Mouse (Mus musculus): Measurements from ENCODE around the gene Agap1. TPM values are rescaled to one million over a fixed set of nuclear protein-coding genes. Genes with fewer than 3 reads are reported as not detected.

Gene Agap1
- total and polyA plus RNA-seq, 2 experiments from 2014 or later = 45.9 to 175 TPM

DNA sequence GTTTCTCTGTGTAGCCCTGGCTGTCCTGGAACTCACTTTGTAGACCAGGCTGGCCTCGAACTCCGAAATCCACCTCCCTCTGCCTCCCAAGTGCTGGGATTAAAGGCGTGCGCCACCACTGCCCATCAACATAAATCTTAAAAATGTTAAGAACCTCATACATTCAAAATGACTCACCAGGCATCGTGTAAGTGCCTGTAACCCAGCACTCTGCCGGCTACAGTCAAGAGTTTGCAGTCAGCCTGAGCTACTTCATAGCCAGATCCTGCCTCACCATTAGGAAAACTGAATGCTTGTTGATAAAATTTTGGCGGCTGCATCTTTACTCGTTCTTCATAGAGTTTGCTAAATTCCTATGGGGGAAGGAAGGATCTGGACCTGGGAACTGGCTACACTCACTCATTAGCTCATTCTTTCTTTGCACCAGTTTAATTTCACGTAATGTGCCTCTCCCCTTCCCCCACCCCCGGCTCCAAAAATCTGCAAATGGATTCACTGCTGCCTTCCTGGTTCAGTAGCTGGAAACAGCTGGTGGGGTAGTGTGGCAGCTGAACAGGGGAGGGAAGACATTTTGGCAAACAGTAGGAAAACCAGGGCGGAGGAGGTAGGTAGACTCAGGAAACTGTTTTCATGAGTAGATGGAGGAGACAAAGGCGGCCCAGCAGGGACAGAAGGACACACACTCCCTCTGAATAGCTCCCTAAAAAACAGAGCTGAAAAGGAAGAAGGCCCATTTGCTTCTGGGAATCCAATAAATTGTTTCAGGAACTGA, 415.7 kb downstream of the Agap1 start:
- 49% methylated on average over 12 of the region's 12 CpGs for WGBS
- H3K4me1 ChIP-seq (ENCODE audit: insufficient read depth, low read length) = no peaks in the 10 kb centered on the region
- H3K4me2 ChIP-seq (ENCODE audit: low read depth, low read length, poor library complexity, severe bottlenecking) = no peak overlapping the region
- no peak for ATAC-seq (ENCODE audit: low FRiP score)
- no peak for DNase-seq (ENCODE audit: low spot score)
- H3K9ac ChIP-seq (replicated peaks; ENCODE audit: low read length, poor library complexity, severe bottlenecking) = no peak overlapping the region
- no peaks in the 10 kb centered on the region for H3K9me3 ChIP-seq (ENCODE audit: low read length)
- H3K36me3 ChIP-seq (ENCODE audit: insufficient read depth, low read length) = no peaks in the 10 kb centered on the region
- H3K4me3 ChIP-seq (ENCODE audit: low read depth, low read length) = no peak overlapping the region
- TF ChIP-seq CTCF (IDR thresholded peaks at IDR 0.05) = no peak
- no peak overlapping the region for H3K27ac ChIP-seq (ENCODE audit: low read depth, low read length)
- H3K27me3 ChIP-seq (ENCODE audit: insufficient read depth, low read length) = no peaks in the 10 kb centered on the region

DNA sequence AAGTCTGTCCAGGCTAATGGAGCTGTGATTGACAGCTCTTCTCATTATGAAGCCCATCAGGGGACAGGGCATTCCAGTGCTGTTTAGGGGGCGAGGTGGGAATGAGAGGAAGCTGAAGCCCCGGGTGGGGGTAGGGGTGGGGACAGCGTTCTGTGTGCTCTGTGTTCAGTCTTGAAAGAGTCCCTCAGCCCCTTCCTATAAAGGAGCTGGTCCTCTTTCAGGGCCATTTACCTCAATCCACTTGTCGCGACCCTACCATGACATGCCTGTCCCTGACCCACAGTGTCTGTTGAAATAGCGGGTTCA, 416.3 kb downstream of the Agap1 start:
- WGBS = 43% methylated on average over 6 of the region's 6 CpGs
- Histone ChIP-seq H3K4me2 (ENCODE audit: low read depth, low read length, poor library complexity, severe bottlenecking) (no peak overlapping the region), H3K27me3 (ENCODE audit: insufficient read depth, low read length) (no peaks in the 10 kb centered on the region), H3K36me3 (ENCODE audit: insufficient read depth, low read length) (no peaks in the 10 kb centered on the region), H3K4me3 (ENCODE audit: low read depth, low read length) (no peak overlapping the region), H3K4me1 (ENCODE audit: insufficient read depth, low read length) (no peaks in the 10 kb centered on the region), H3K9me3 (ENCODE audit: low read length) (no peaks in the 10 kb centered on the region), H3K9ac (replicated peaks; ENCODE audit: low read length, poor library complexity, severe bottlenecking) (no peak overlapping the region), H3K27ac (ENCODE audit: low read depth, low read length) (no peak overlapping the region)
- DNase-seq (ENCODE audit: low spot score) = no peak
- no peak for TF ChIP-seq CTCF (IDR thresholded peaks at IDR 0.05)
- no peak for ATAC-seq (ENCODE audit: low FRiP score)

DNA sequence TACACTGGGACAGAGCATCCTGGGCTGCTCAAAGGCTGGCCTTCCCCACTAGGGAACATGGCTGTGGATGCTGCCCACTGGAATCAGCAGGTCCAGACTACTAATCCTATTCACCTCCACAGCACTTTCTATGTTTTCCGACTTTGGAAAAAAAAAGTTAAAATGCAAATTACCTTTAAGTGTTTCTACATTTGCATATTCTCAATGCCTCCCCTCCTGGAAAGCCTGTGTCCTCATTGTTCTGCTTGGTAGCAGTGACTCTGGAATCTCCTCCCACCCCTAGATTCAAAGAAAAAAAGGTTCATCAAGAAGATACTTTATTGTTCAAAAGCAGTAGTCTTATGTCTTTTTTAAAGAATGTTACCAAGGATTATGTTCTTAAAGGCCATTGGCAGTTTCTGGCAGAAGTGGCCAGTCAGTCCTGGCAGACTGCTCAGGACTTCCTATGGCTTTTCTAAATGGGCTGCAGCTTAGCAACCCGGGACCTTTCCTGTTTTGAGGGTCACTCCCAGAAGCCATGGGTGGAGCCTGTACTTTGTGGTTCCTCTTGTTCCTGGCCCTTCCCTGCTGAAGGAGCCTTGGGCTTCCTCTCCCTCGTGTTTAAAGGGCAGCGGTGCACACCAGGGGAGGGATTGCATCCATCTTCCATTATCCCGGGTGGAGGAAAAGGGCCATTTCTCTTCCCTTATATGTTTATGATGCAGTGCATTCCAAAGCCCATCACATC, 421.9 kb downstream of the Agap1 start:
- H3K9ac ChIP-seq (replicated peaks; ENCODE audit: low read length, poor library complexity, severe bottlenecking) = no peak overlapping the region
- WGBS = 7% methylated on average over 5 of the region's 5 CpGs

DNA sequence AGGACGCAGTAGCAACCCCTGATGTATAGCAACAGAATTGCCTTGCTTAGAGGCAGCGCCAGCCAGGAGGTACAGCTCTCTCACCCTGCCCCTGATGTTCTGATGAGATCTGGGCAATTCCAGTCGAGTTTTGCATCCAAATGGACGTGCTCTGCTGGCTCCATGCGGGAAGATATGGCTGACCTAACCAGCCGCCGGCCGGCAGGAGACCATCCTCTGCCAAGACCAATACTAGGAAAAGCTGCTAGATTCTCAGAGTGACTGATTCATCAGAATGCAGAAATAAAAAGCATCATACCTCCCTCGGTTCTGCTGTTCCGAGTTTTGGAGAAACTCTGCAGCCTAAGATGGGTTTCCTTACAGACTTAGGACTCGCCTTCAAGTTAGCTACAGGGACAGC, 423.9 kb downstream of the Agap1 start:
- 65% methylated on average over 11 of the region's 11 CpGs for whole genome bisulfite sequencing
- Histone ChIP-seq H3K27me3 (ENCODE audit: insufficient read depth, low read length) (no peaks in the 10 kb centered on the region), H3K4me2 (ENCODE audit: low read depth, low read length, poor library complexity, severe bottlenecking) (no peak overlapping the region), H3K4me3 (ENCODE audit: low read depth, low read length) (no peak overlapping the region), H3K9me3 (ENCODE audit: low read length) (no peaks in the 10 kb centered on the region), H3K9ac (replicated peaks; ENCODE audit: low read length, poor library complexity, severe bottlenecking) (no peak overlapping the region), H3K36me3 (ENCODE audit: insufficient read depth, low read length) (peaks cover 4% of the 10 kb centered on the region; the same call in 1 of the 2 replicates), H3K27ac (ENCODE audit: low read depth, low read length) (no peak overlapping the region), H3K4me1 (ENCODE audit: insufficient read depth, low read length) (peaks cover 4% of the 10 kb centered on the region)
- DNase-seq (ENCODE audit: low spot score) = no peak
- no peak for TF ChIP-seq CTCF (IDR thresholded peaks at IDR 0.05)
- ATAC-seq (ENCODE audit: low FRiP score) = no peak

More for the DNA sequence above, 421.9 kb downstream of the Agap1 start:
- Histone ChIP-seq H3K36me3 (ENCODE audit: insufficient read depth, low read length) (peaks cover 4% of the 10 kb centered on the region; the same call in 1 of the 2 replicates), H3K4me3 (ENCODE audit: low read depth, low read length) (no peak overlapping the region), H3K27ac (ENCODE audit: low read depth, low read length) (no peak overlapping the region), H3K4me1 (ENCODE audit: insufficient read depth, low read length) (peaks cover 4% of the 10 kb centered on the region), H3K27me3 (ENCODE audit: insufficient read depth, low read length) (no peaks in the 10 kb centered on the region), H3K9me3 (ENCODE audit: low read length) (no peaks in the 10 kb centered on the region), H3K4me2 (ENCODE audit: low read depth, low read length, poor library complexity, severe bottlenecking) (no peak overlapping the region)
- TF ChIP-seq CTCF (IDR thresholded peaks at IDR 0.05) = no peak
- 0 out of 2 replicates have a peak, but pooled peaks have one; percentile 9 for ATAC-seq (ENCODE audit: low FRiP score)
- peak; percentile 64 for DNase-seq (ENCODE audit: low spot score)

DNA sequence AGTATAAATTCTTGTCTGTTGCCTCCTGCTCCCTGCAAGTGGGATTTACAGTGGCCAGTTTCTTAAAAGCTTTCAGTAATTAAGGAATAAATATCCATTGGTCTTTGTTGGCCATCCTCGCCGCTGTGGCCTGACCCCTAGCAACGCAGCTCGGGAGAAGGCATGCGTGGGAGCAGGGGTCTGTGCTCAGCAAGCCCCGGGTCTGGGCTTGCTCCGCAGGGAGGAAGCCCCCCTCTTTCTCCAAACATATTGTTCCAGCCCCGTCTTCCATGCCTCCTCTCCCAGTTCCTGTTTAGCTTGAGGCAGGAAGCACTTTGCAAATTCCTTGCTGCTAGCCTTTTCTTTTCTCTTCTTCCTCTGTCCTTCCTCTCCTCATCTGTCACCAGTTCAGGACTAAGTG, 425.6 kb downstream of the Agap1 start:
- Histone ChIP-seq H3K4me1 (ENCODE audit: insufficient read depth, low read length) (peaks cover 4% of the 10 kb centered on the region), H3K36me3 (ENCODE audit: insufficient read depth, low read length) (peaks cover 4% of the 10 kb centered on the region; the same call in 1 of the 2 replicates), H3K27ac (ENCODE audit: low read depth, low read length) (no peak overlapping the region), H3K27me3 (ENCODE audit: insufficient read depth, low read length) (no peaks in the 10 kb centered on the region), H3K4me3 (ENCODE audit: low read depth, low read length) (no peak overlapping the region), H3K9ac (replicated peaks; ENCODE audit: low read length, poor library complexity, severe bottlenecking) (no peak overlapping the region), H3K9me3 (ENCODE audit: low read length) (no peaks in the 10 kb centered on the region), H3K4me2 (ENCODE audit: low read depth, low read length, poor library complexity, severe bottlenecking) (no peak overlapping the region)
- 14% methylated on average over 8 of the region's 8 CpGs for WGBS
- TF ChIP-seq CTCF (IDR thresholded peaks at IDR 0.05) = no peak
- no peak for DNase-seq (ENCODE audit: low spot score)
- ATAC-seq (ENCODE audit: low FRiP score) = no peak

DNA sequence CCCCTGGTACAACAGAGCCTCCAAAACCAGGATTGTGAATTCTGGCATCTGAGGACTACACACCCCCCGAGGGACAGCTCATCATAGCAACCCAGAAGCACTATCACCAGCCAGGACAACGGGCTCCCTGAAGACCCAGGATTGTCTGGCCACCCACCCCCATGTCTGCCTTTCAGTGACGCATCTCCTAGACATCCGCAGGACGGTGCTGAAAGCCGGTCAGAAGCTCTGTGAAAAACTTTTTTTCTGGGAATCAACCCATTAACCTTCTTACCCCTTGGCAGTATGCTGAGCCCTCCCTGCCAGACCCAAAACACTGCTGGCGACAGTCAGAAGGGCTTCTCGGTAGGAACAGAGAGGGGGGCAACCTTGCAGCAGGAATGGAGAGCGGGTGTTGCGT, 426.2 kb downstream of the Agap1 start:
- DNase-seq (ENCODE audit: low spot score) (peak; percentile 62), ATAC-seq (ENCODE audit: low FRiP score) (no peak; the same call in 1 of the 2 replicates)
- Histone ChIP-seq H3K4me1 (ENCODE audit: insufficient read depth, low read length) (peaks cover 4% of the 10 kb centered on the region), H3K4me3 (ENCODE audit: low read depth, low read length) (no peak overlapping the region), H3K9ac (replicated peaks; ENCODE audit: low read length, poor library complexity, severe bottlenecking) (no peak overlapping the region), H3K27me3 (ENCODE audit: insufficient read depth, low read length) (no peaks in the 10 kb centered on the region), H3K36me3 (ENCODE audit: insufficient read depth, low read length) (peaks cover 4% of the 10 kb centered on the region; the same call in 1 of the 2 replicates), H3K9me3 (ENCODE audit: low read length) (no peaks in the 10 kb centered on the region), H3K4me2 (ENCODE audit: low read depth, low read length, poor library complexity, severe bottlenecking) (no peak overlapping the region), H3K27ac (ENCODE audit: low read depth, low read length) (no peak overlapping the region)
- no peak for TF ChIP-seq CTCF (IDR thresholded peaks at IDR 0.05)
- 62% methylated on average over 10 of the region's 10 CpGs for WGBS
